Mouse (Mus musculus) urinary bladder, adult 2 months (tissue): Measurements from ENCODE around the gene Skint2. TPM values are rescaled to one million over a fixed set of nuclear protein-coding genes. Genes with fewer than 3 reads are reported as not detected.

ENCODE experiments used
- DNase-seq: peaks from one replicate; pipeline ENCODE4 v3.0.0; 2022; ENCODE audit warnings: low spot score
- polyA plus RNA-seq: library from polyadenylated mRNA; depleted of rRNA; stranded (reverse); fragments of >200 nt; gene quantifications from 2 replicates; pipeline ENCODE4 v1.2.3, GENCODE M21; 2012; rRNA removed

The Skint2 gene
- not detected in 2 replicates for polyA plus RNA-seq

- no peak for DNase-seq
These were observed at the start of gene Skint2 for GRCm38 (mm10) chr4:112556894-112557293. Skint2 (plus strand) TSS chr4:112557194.

Other genes with a start within 250 kb of the Skint2 start
- not detected in 2 replicates for gene Skint9, start 123.2 kb upstream of the Skint2 start, polyA plus RNA-seq
- not detected in 2 replicates for gene Skint10, start 217.7 kb downstream of the Skint2 start, polyA plus RNA-seq